Mouse (Mus musculus) CH12.LX (cell line): Measurements from ENCODE around the gene Prim1.

Experiments used
- CTCF ChIP-seq, 2 experiments: IDR thresholded peaks in 1 of 2; conservative IDR thresholded peaks in 1 of 2; 2 replicates each; pipeline ENCODE4 v1.5.1; 2011 to 2012; ENCODE audit warnings: low read depth in 2 of 2, low read length in 2 of 2, improper control_type of control experiment in 1 of 2, inconsistent platforms in 1 of 2, mild to moderate bottlenecking in 1 of 2, moderate library complexity in 1 of 2
- E2F4 ChIP-seq: IDR thresholded peaks from 2 replicates; pipeline ENCODE4 v1.6.1; 2011; ENCODE audit warnings: low read depth, low read length, improper control_type of control experiment; ENCODE audit not compliant: insufficient replicate concordance
- EP300 ChIP-seq: IDR thresholded peaks from 2 replicates; pipeline ENCODE4 v1.6.1; 2011; ENCODE audit warnings: low read length, improper control_type of control experiment
- MAX ChIP-seq: IDR thresholded peaks from 2 replicates; pipeline ENCODE4 v1.6.1; 2011; ENCODE audit warnings: low read length, improper control_type of control experiment
- USF1 ChIP-seq: IDR thresholded peaks from 2 replicates; pipeline ENCODE4 v1.6.1; 2014; ENCODE audit warnings: low read depth, mild to moderate bottlenecking, inconsistent platforms, low read length, improper control_type of control experiment
- ZNF384 ChIP-seq: IDR thresholded peaks from 2 replicates; pipeline ENCODE4 v1.6.1; 2012; ENCODE audit warnings: low read depth, low read length, improper control_type of control experiment, inconsistent platforms

GRCm38 (mm10) chr10:127970359-127970831 lies 44.6 kb upstream of the Prim1 start:
- TF ChIP-seq CTCF (conservative IDR thresholded peaks at IDR 0.05 in 1 of 2, IDR thresholded peaks at IDR 0.05 in 1 of 2; ENCODE audit: low read depth in 2 of 2, low read length in 2 of 2) (no peak), EP300 (no peak), USF1 (no peak), MAX (no peak), E2F4 (no peak), ZNF384 (no peak)
